Mouse (Mus musculus): ENCODE data around the gene Fam122c.

DNA sequence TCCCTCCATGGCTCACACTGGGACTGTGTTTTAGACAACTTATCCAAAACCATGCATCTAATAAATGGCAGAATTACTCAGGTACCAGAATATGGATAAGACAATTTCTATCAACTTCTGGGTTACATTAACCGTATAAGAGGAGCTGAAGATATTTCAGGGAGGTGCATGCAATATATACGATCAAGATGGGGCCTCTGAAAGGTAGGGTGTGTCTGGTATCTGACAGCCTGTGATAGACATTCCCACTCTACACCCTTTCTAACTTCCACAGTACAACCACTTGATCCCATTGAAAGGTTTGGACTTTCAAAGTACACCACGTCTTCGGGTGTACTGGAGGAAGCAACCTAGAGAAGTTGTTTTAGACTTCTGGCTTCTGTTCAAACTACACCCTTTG lies 57.2 kb downstream of the Fam122c start:
- TF ChIP-seq POLR2A (IDR thresholded peaks at IDR 0.05; ENCODE audit: low read depth, low read length): no peak
- no peak for TF ChIP-seq CTCF (IDR thresholded peaks at IDR 0.05; ENCODE audit: borderline replicate concordance, insufficient read depth, low read length)
